Mouse (Mus musculus) thymus, adult 2 months (tissue): ENCODE data around the gene Zfp414. TPM values are rescaled to one million over a fixed set of nuclear protein-coding genes. Genes with fewer than 3 reads are reported as not detected.

Experiments
- DNase-seq: peaks from one replicate; pipeline ENCODE4 v3.0.0; 2021
- H3K27ac ChIP-seq: fragments of 200-500 bp; 2 replicates; pipeline ENCODE4 v1.5.1; 2012; ENCODE audit warnings: low read length, control low read depth; ENCODE audit not compliant: control insufficient read depth, insufficient read depth
- H3K27me3 ChIP-seq: fragments of 200-500 bp; 2 replicates; pipeline ENCODE4 v1.6.1; 2012; ENCODE audit warnings: mild to moderate bottlenecking, low read length, moderate library complexity, mixed read lengths; ENCODE audit not compliant: control insufficient read depth, insufficient read depth
- H3K36me3 ChIP-seq: fragments of 200-500 bp; 2 replicates; pipeline ENCODE4 v1.6.1; 2012; ENCODE audit warnings: mild to moderate bottlenecking, low read length, moderate library complexity; ENCODE audit not compliant: control insufficient read depth, insufficient read depth
- H3K4me1 ChIP-seq: fragments of 200-500 bp; replicated peaks from 2 replicates; pipeline ENCODE4 v1.6.1; 2012; ENCODE audit warnings: low read length; ENCODE audit not compliant: control insufficient read depth, insufficient read depth
- H3K4me3 ChIP-seq: fragments of 200-500 bp; 2 replicates; pipeline ENCODE4 v1.5.1; 2012; ENCODE audit warnings: mild to moderate bottlenecking, low read length, control low read depth, moderate library complexity; ENCODE audit not compliant: control insufficient read depth, insufficient read depth
- CTCF ChIP-seq: fragments of 200-500 bp; IDR thresholded peaks from 2 replicates; pipeline ENCODE4 v1.5.1; 2012; ENCODE audit warnings: mild to moderate bottlenecking, control low read depth, low read length, moderate library complexity, borderline replicate concordance; ENCODE audit not compliant: control insufficient read depth, poor library complexity, insufficient read depth; ENCODE audit errors: extremely low read depth
- POLR2A ChIP-seq: fragments of 200-500 bp; IDR thresholded peaks from 2 replicates; pipeline ENCODE4 v1.6.1; 2012; ENCODE audit warnings: mild to moderate bottlenecking, low read length, control low read depth, moderate library complexity; ENCODE audit not compliant: control insufficient read depth, poor library complexity, insufficient read depth; ENCODE audit errors: extremely low read depth
- WGBS: fragments of 180-500 bp; shearing (Covaris S2); methylation state at CpG from one replicate; pipeline ENCODE4 v1.1.7; 2018; 5-methylcytosine and 5-hydroxymethylcytosine counted together
- polyA plus RNA-seq: library from polyadenylated mRNA; depleted of rRNA; stranded (reverse); fragments of >200 nt; gene quantifications from 2 replicates; pipeline ENCODE4 v1.2.3, GENCODE M21; 2012

The Zfp414 gene
- polyA plus RNA-seq, 1 experiment = 145 TPM

GRCm38 (mm10) chr17:33630171-33630895 is 1.4 kb downstream of the Zfp414 start:
- no peaks in the 10 kb centered on the region for H3K27me3 ChIP-seq
- TF ChIP-seq CTCF (no peak), POLR2A (no peak)
- peaks cover 9% of the 10 kb centered on the region for H3K4me1 ChIP-seq
- 95% methylated on average over 13 of the region's 13 CpGs for WGBS
- no peak for DNase-seq
- H3K36me3 ChIP-seq = peaks cover 6% of the 10 kb centered on the region; the same call in 1 of the 2 replicates
- H3K27ac ChIP-seq = no peak overlapping the region
- no peak overlapping the region for H3K4me3 ChIP-seq

- TF ChIP-seq CTCF (no peak), POLR2A (no peak)
- WGBS = 98% methylated on average over 9 of the region's 9 CpGs
- Histone ChIP-seq H3K36me3 (peaks cover 6% of the 10 kb centered on the region; the same call in 1 of the 2 replicates), H3K27ac (no peak overlapping the region), H3K4me3 (no peak overlapping the region), H3K27me3 (no peaks in the 10 kb centered on the region), H3K4me1 (peaks cover 9% of the 10 kb centered on the region)
- no peak for DNase-seq
Measured at GRCm38 (mm10) chr17:33631236-33631635, 2.3 kb downstream of the Zfp414 start.

- no peaks in the 10 kb centered on the region for H3K27me3 ChIP-seq
- 95% methylated on average over 5 of the region's 5 CpGs for WGBS
- DNase-seq = no peak
- H3K4me3 ChIP-seq = no peak overlapping the region
- TF ChIP-seq CTCF (no peak), POLR2A (no peak)
- H3K4me1 ChIP-seq = peaks cover 9% of the 10 kb centered on the region
- peaks cover 6% of the 10 kb centered on the region; the same call in 1 of the 2 replicates for H3K36me3 ChIP-seq
- H3K27ac ChIP-seq = no peak overlapping the region
Measured at GRCm38 (mm10) chr17:33631796-33632195, 2.9 kb downstream of the Zfp414 start.

GRCm38 (mm10) chr17:33637038-33637437 is 8.1 kb downstream of the Zfp414 start:
- Histone ChIP-seq H3K27me3 (no peaks in the 10 kb centered on the region), H3K4me1 (peaks cover 25% of the 10 kb centered on the region), H3K36me3 (no peaks in the 10 kb centered on the region), H3K27ac (no peak overlapping the region), H3K4me3 (no peak overlapping the region)
- no peak for TF ChIP-seq CTCF
- no peak for TF ChIP-seq POLR2A
- 95% methylated on average over 2 of the region's 2 CpGs for WGBS
- no peak for DNase-seq

- TF ChIP-seq CTCF (no peak), POLR2A (no peak)
- no peaks in the 10 kb centered on the region for H3K36me3 ChIP-seq
- DNase-seq = no peak
- no peak within 1 kb of the TSS for H3K4me3 ChIP-seq
- WGBS = 38% methylated on average over 4 of the region's 4 CpGs
- peaks cover 25% of the 10 kb centered on the region for H3K4me1 ChIP-seq
- no peaks in the 10 kb centered on the region for H3K27me3 ChIP-seq
- no peak within 1 kb of the TSS for H3K27ac ChIP-seq
Measured at GRCm38 (mm10) chr17:33637516-33638276, 8.8 kb downstream of the Zfp414 start, which contains the start of gene Pram1. Gene Pram1 (plus strand): TSS chr17:33638056.

- H3K4me1 ChIP-seq = peaks cover 25% of the 10 kb centered on the region
- TF ChIP-seq POLR2A (no peak), CTCF (no peak)
- no peak for DNase-seq
- WGBS = 49% methylated on average over 6 of the region's 6 CpGs
- H3K36me3 ChIP-seq = peaks cover 12% of the 10 kb centered on the region
- no peak overlapping the region for H3K4me3 ChIP-seq
- no peaks in the 10 kb centered on the region for H3K27me3 ChIP-seq
- H3K27ac ChIP-seq = no peak overlapping the region
Measured at GRCm38 (mm10) chr17:33639743-33640142, 10.9 kb downstream of the Zfp414 start.
